Mouse (Mus musculus) lung, postnatal 0 days (tissue): ENCODE results near the gene Pfdn6.

Experiments used
- CTCF ChIP-seq: IDR thresholded peaks from 2 replicates; pipeline ENCODE4 v1.5.1; 2016; ENCODE audit warnings: antibody characterized with exemption, mild to moderate bottlenecking
- EP300 ChIP-seq: IDR thresholded peaks from 2 replicates; pipeline ENCODE4 v1.6.1; 2016; ENCODE audit warnings: antibody characterized with exemption, mild to moderate bottlenecking, control low read depth

DNA sequence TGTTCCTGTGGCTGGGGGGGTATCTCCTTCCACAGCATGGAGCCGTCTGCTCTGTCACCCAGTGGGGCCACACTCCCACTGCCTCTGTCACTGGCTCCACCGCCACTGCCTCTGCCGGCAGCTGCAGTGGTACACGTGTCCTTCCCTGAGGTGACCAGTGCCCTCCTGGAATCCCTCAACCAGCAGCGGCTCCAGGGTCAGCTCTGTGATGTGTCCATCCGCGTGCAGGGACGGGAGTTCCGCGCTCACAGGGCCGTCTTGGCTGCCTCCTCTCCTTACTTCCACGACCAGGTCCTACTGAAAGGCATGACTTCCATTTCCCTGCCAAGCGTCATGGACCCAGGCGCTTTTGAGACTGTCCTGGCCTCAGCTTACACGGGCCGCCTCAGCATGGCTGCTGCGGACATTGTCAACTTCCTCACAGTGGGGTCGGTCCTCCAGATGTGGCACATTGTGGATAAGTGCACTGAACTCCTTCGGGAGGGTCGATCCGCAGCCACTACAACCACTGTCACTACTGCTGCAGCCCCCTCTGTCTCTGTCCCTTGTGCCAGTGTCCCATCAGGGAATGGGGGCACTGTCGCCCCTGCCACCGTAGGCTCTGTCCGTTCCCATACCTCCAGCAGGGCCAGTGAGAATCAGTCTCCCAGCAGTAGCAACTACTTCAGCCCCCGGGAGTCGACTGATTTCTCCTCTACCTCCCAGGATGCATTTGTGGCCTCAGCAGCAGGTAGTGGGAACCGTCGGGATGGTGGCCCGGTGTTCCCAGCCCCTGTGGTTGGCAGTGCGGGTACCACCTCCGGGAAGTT, 23.1 kb downstream of the Pfdn6 start:
- TF ChIP-seq CTCF (no peak), EP300 (no peak)
